Mouse (Mus musculus): ENCODE measurements at regions not wholly inside any gene's neighbourhood (a gene's known extent, or its start where the extent isn't known, plus 50 kb on each side); places are given as distances from the start of the nearest gene placed in this dataset.
"Not testable (repeated sequence)": the region's sequence is repeated elsewhere in the genome, so short reads cannot be mapped to it uniquely, and the experiment has no call there.

DNA sequence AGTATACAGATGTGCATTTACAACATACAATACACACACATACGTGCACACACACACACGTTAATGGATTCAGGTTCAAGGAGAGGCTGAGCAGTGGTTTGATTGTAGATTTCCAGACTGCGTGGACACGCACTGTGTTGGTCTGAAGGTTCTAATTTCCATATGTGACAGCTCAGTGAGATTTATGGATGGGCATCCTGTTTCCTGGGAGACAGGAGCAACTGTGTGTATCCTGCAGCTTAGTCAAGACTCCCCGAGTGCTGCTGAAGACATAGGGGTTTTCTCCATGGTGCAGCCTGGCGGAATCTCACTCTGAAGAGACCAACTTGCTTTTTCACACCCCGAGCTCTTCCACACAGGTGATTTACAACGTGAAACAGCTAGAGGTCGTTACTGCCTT is 119.3 kb upstream of the Foxk1 start:
- DNase-seq (ENCODE audit: low read depth in 1 of 2, low spot score in 2 of 2): no peak
- H3K4me1 ChIP-seq (ENCODE audit: control insufficient read depth, insufficient read depth, insufficient read length): no peaks in the 10 kb centered on the region
- no peak overlapping the region for H3K4me3 ChIP-seq (ENCODE audit: extremely low read depth, insufficient read depth, insufficient read length)
- no peaks in the 10 kb centered on the region for H3K36me3 ChIP-seq (ENCODE audit: control insufficient read depth, insufficient read depth, low read length)
- TF ChIP-seq POLR2A (IDR thresholded peaks at IDR 0.05; ENCODE audit: low read depth, low read length) (no peak), CTCF (IDR thresholded peaks at IDR 0.05; ENCODE audit: extremely low read depth, insufficient read depth, insufficient read length, insufficient replicate concordance) (no peak)
- WGBS: 74% methylated on average over 9 of the region's 9 CpGs
- no peaks in the 10 kb centered on the region for H3K27me3 ChIP-seq (ENCODE audit: control insufficient read depth, insufficient read depth, low read length)
- no peak overlapping the region for H3K27ac ChIP-seq (ENCODE audit: insufficient read depth, low read length)

GRCm38 (mm10) chr5:142287981-142288380 is 113.3 kb upstream of the Foxk1 start:
- TF ChIP-seq CTCF (IDR thresholded peaks at IDR 0.05; ENCODE audit: extremely low read depth, insufficient read depth, insufficient read length, insufficient replicate concordance): no peak
- TF ChIP-seq POLR2A (IDR thresholded peaks at IDR 0.05; ENCODE audit: low read depth, low read length): no peak
- DNase-seq (ENCODE audit: low read depth in 1 of 2, low spot score in 2 of 2): no peak
- H3K36me3 ChIP-seq (ENCODE audit: control insufficient read depth, insufficient read depth, low read length): no peaks in the 10 kb centered on the region
- no peak overlapping the region for H3K27ac ChIP-seq (ENCODE audit: insufficient read depth, low read length)
- H3K4me1 ChIP-seq (ENCODE audit: control insufficient read depth, insufficient read depth, insufficient read length): no peaks in the 10 kb centered on the region
- H3K27me3 ChIP-seq (ENCODE audit: control insufficient read depth, insufficient read depth, low read length): no peaks in the 10 kb centered on the region
- no peak overlapping the region for H3K4me3 ChIP-seq (ENCODE audit: extremely low read depth, insufficient read depth, insufficient read length)
- WGBS: 81% methylated on average over 2 of the region's 2 CpGs

- no peak for TF ChIP-seq CTCF (IDR thresholded peaks at IDR 0.05; ENCODE audit: extremely low read depth, insufficient read depth, insufficient read length, insufficient replicate concordance)
- TF ChIP-seq POLR2A (IDR thresholded peaks at IDR 0.05; ENCODE audit: low read depth, low read length): no peak
- no peak overlapping the region for H3K4me3 ChIP-seq (ENCODE audit: extremely low read depth, insufficient read depth, insufficient read length)
Measured at GRCm38 (mm10) chr5:142291451-142291850, 109.8 kb upstream of the Foxk1 start.

DNA sequence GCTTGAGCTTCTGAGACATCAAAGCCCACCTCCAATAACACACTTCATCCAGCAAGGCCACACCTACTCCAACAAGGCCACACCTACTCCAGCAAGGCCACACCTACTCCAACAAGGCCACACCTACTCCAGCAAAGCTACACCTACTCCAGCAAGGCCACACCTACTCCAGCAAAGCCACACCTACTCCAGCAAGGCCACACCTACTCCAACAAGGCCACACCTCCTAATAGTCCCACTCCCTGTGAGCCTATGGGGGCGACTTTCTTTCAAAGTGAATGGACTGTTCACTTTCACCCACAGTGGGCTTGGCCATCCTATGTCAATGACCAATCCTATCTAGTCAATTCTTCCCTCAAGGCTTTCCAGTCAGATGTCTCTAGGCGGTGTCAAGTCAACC is 104.9 kb upstream of the Foxk1 start:
- not testable (repeated sequence) for H3K4me3 ChIP-seq (ENCODE audit: extremely low read depth, insufficient read depth, insufficient read length); DNase-seq (ENCODE audit: low read depth in 1 of 2, low spot score in 2 of 2); H3K4me1 ChIP-seq (ENCODE audit: control insufficient read depth, insufficient read depth, insufficient read length); H3K27ac ChIP-seq (ENCODE audit: insufficient read depth, low read length); H3K36me3 ChIP-seq (ENCODE audit: control insufficient read depth, insufficient read depth, low read length); H3K27me3 ChIP-seq (ENCODE audit: control insufficient read depth, insufficient read depth, low read length)
- WGBS: 81% methylated on average over 2 of the region's 2 CpGs

More at GRCm38 (mm10) chr5:142291451-142291850, 109.8 kb upstream of the Foxk1 start:
- DNase-seq (ENCODE audit: low read depth in 1 of 2, low spot score in 2 of 2): no peak
- H3K27ac ChIP-seq (ENCODE audit: insufficient read depth, low read length): no peak overlapping the region
- no peaks in the 10 kb centered on the region for H3K27me3 ChIP-seq (ENCODE audit: control insufficient read depth, insufficient read depth, low read length)
- no peaks in the 10 kb centered on the region for H3K36me3 ChIP-seq (ENCODE audit: control insufficient read depth, insufficient read depth, low read length)
- WGBS: 87% methylated on average over 10 of the region's 10 CpGs
- H3K4me1 ChIP-seq (ENCODE audit: control insufficient read depth, insufficient read depth, insufficient read length): no peaks in the 10 kb centered on the region

DNA sequence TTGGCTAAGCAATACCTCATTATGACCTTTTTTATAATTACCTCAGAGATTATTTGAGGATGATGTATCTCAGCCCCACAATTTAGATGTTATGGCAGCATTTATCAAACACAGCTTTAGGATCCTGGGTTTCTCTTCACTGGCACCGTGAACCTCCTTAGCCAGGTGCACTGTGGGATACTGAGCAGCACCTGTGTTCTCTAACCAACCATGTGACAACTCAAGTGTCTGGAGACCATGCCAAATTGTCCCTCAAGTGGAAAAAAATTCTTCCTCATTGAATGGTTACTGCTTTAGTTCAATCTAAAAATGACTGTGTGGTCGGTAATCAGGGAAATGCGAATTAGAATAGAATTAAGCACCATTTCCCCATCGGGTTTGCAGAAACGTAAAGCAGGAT is 101.7 kb upstream of the Foxk1 start:
- Histone ChIP-seq H3K27me3 (ENCODE audit: control insufficient read depth, insufficient read depth, low read length) (no peaks in the 10 kb centered on the region), H3K4me1 (ENCODE audit: control insufficient read depth, insufficient read depth, insufficient read length) (no peaks in the 10 kb centered on the region), H3K27ac (ENCODE audit: insufficient read depth, low read length) (no peak overlapping the region), H3K36me3 (ENCODE audit: control insufficient read depth, insufficient read depth, low read length) (no peaks in the 10 kb centered on the region), H3K4me3 (ENCODE audit: extremely low read depth, insufficient read depth, insufficient read length) (no peak overlapping the region)
- DNase-seq (ENCODE audit: low read depth in 1 of 2, low spot score in 2 of 2): no peak
- 88% methylated on average over 5 of the region's 5 CpGs for WGBS
- no peak for TF ChIP-seq CTCF (IDR thresholded peaks at IDR 0.05; ENCODE audit: extremely low read depth, insufficient read depth, insufficient read length, insufficient replicate concordance)
- no peak for TF ChIP-seq POLR2A (IDR thresholded peaks at IDR 0.05; ENCODE audit: low read depth, low read length)

- Histone ChIP-seq H3K27me3 (ENCODE audit: control insufficient read depth, insufficient read depth, low read length) (no peaks in the 10 kb centered on the region), H3K4me1 (ENCODE audit: control insufficient read depth, insufficient read depth, insufficient read length) (no peaks in the 10 kb centered on the region), H3K27ac (ENCODE audit: insufficient read depth, low read length) (no peak overlapping the region), H3K36me3 (ENCODE audit: control insufficient read depth, insufficient read depth, low read length) (no peaks in the 10 kb centered on the region), H3K4me3 (ENCODE audit: extremely low read depth, insufficient read depth, insufficient read length) (no peak overlapping the region)
- TF ChIP-seq CTCF (IDR thresholded peaks at IDR 0.05; ENCODE audit: extremely low read depth, insufficient read depth, insufficient read length, insufficient replicate concordance): no peak
- TF ChIP-seq POLR2A (IDR thresholded peaks at IDR 0.05; ENCODE audit: low read depth, low read length): no peak
- no peak for DNase-seq (ENCODE audit: low read depth in 1 of 2, low spot score in 2 of 2)
- WGBS: 94% methylated on average over 3 of the region's 3 CpGs
Measured at GRCm38 (mm10) chr5:142308511-142308910, 92.8 kb upstream of the Foxk1 start.

DNA sequence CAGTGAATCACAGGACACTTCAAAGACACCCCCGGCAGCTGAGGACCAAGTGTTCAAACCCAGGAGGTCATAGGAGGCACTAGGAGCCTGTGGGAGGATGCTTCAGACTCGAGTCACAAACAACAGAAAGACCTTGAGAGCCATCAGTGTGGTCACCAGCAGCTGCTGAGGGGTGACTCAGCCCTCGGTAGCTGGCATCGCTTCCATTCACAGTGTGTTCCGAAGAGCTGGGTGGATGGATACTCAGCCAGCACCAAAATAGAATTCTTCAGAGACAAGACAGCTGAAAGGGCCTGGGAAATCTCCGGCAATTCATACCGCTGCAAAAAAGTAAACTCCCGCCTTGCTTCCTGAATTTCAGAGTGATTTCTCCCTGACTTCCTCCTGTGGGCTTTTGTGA is 87.4 kb upstream of the Foxk1 start:
- Histone ChIP-seq H3K27me3 (ENCODE audit: control insufficient read depth, insufficient read depth, low read length) (no peaks in the 10 kb centered on the region), H3K36me3 (ENCODE audit: control insufficient read depth, insufficient read depth, low read length) (no peaks in the 10 kb centered on the region), H3K4me1 (ENCODE audit: control insufficient read depth, insufficient read depth, insufficient read length) (no peaks in the 10 kb centered on the region), H3K4me3 (ENCODE audit: extremely low read depth, insufficient read depth, insufficient read length) (no peak overlapping the region), H3K27ac (ENCODE audit: insufficient read depth, low read length) (no peak overlapping the region)
- no peak for TF ChIP-seq CTCF (IDR thresholded peaks at IDR 0.05; ENCODE audit: extremely low read depth, insufficient read depth, insufficient read length, insufficient replicate concordance)
- TF ChIP-seq POLR2A (IDR thresholded peaks at IDR 0.05; ENCODE audit: low read depth, low read length): no peak
- 52% methylated on average over 8 of the region's 8 CpGs for WGBS
- no peak for DNase-seq (ENCODE audit: low read depth in 1 of 2, low spot score in 2 of 2)
